Mouse (Mus musculus) midbrain, postnatal 0 days (tissue): ENCODE results near the gene Vwa1. TPM values are rescaled to one million over a fixed set of nuclear protein-coding genes. Genes with fewer than 3 reads are reported as not detected.

ENCODE experiments used
- ATAC-seq: fragments of 200-750 bp; cut with Nextera tagmentation; 2 replicates; pipeline ENCODE4 v1.8.0; 2017; ENCODE audit warnings: moderate number of reproducible peaks, mild to moderate bottlenecking, moderate TSS enrichment, moderate library complexity; ENCODE audit not compliant: low FRiP score
- DNase-seq: peaks from one replicate; pipeline ENCODE4 v3.0.0-alpha.2; 2015; ENCODE audit warnings: low spot score
- H3K27ac ChIP-seq: fragments of 300-500 bp; sonication (generic); 2 replicates; pipeline ENCODE4 v1.5.1; 2014; ENCODE audit warnings: low read depth, mild to moderate bottlenecking, low read length, mixed read lengths
- H3K27me3 ChIP-seq: fragments of 300-500 bp; sonication (generic); 2 replicates; pipeline ENCODE4 v1.6.1; 2014; ENCODE audit warnings: low read length, control low read depth, mixed read lengths; ENCODE audit not compliant: insufficient read depth
- H3K36me3 ChIP-seq: fragments of 300-500 bp; sonication (generic); 2 replicates; pipeline ENCODE4 v1.6.1; 2014; ENCODE audit warnings: low read length, control low read depth, mixed read lengths; ENCODE audit not compliant: insufficient read depth
- H3K4me1 ChIP-seq: fragments of 300-500 bp; sonication (generic); 2 replicates; pipeline ENCODE4 v1.6.1; 2014; ENCODE audit warnings: mild to moderate bottlenecking, control low read depth, antibody characterized with exemption, low read length, mixed read lengths; ENCODE audit not compliant: insufficient read depth
- H3K4me2 ChIP-seq: fragments of 300-500 bp; sonication (generic); 2 replicates; pipeline ENCODE4 v1.6.1; 2014; ENCODE audit warnings: low read depth, mild to moderate bottlenecking, low read length, mixed read lengths; ENCODE audit not compliant: poor library complexity, severe bottlenecking
- H3K4me3 ChIP-seq: fragments of 300-500 bp; sonication (generic); 2 replicates; pipeline ENCODE4 v1.5.1; 2014; ENCODE audit warnings: low read depth, mild to moderate bottlenecking, low read length, moderate library complexity
- H3K9ac ChIP-seq: fragments of 300-500 bp; sonication (generic); replicated peaks from 2 replicates; pipeline ENCODE4 v1.6.1; 2014; ENCODE audit warnings: mild to moderate bottlenecking, low read length, moderate library complexity, mixed read lengths; ENCODE audit not compliant: poor library complexity, severe bottlenecking
- H3K9me3 ChIP-seq: fragments of 300-500 bp; sonication (generic); 2 replicates; pipeline ENCODE4 v1.6.1; 2016; ENCODE audit warnings: low read length, control low read depth
- CTCF ChIP-seq: IDR thresholded peaks from 2 replicates; pipeline ENCODE4 v1.5.1; 2016; ENCODE audit warnings: antibody characterized with exemption, mild to moderate bottlenecking
- WGBS: fragments of 180-500 bp; shearing (Covaris S2); extraction: QIAGEN DNeasy Blood & Tissue Kit; methylation state at CpG from one replicate; pipeline ENCODE4 v1.1.7; 2014; 5-methylcytosine and 5-hydroxymethylcytosine counted together
- polyA plus RNA-seq: library from polyadenylated mRNA; unstranded; fragments of >200 nt; fragmentation: Nextera tagmentation; extraction: Ambion mirVana; gene quantifications from 2 replicates; pipeline ENCODE4 v1.2.1, GENCODE M21; 2015
- total RNA-seq: library from RNA; depleted of rRNA; stranded (reverse); fragments of >200 nt; gene quantifications from 2 replicates; pipeline ENCODE4 v1.2.3, GENCODE M21; 2014

The Vwa1 gene
- total and polyA plus RNA-seq, 2 experiments from 2014 or later, result 25.5 to 42.5 TPM

DNA sequence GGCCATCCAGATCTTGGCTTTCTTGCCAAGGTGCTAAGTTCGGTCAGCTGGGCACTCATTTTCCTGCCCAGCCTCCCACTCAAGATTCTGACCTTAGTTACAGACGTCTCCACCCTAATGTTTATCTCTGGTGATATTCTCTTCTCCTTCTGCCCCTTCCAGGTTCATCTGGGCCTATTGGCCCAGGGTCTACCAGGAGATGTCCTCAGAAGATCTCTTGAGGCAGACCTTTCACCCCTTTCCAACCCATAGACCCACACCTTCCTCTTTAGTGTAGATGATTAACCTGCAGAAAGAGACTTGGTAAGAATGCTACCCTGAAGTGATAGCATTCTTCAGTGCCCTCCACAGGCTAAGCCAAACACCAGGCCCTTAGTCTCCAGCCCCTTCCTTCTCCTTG, 2.8 kb downstream of the Vwa1 start:
- WGBS, result 86% methylated on average over 2 of the region's 2 CpGs
- ATAC-seq, result no peak
- Histone ChIP-seq H3K9me3 (no peaks in the 10 kb centered on the region), H3K36me3 (no peaks in the 10 kb centered on the region), H3K4me3 (no peak overlapping the region), H3K4me2 (no peak overlapping the region), H3K9ac (no peak overlapping the region), H3K27ac (no peak overlapping the region), H3K27me3 (no peaks in the 10 kb centered on the region), H3K4me1 (peaks cover 4% of the 10 kb centered on the region; the same call in 1 of the 2 replicates)
- no peak for DNase-seq
- TF ChIP-seq CTCF, result no peak

DNA sequence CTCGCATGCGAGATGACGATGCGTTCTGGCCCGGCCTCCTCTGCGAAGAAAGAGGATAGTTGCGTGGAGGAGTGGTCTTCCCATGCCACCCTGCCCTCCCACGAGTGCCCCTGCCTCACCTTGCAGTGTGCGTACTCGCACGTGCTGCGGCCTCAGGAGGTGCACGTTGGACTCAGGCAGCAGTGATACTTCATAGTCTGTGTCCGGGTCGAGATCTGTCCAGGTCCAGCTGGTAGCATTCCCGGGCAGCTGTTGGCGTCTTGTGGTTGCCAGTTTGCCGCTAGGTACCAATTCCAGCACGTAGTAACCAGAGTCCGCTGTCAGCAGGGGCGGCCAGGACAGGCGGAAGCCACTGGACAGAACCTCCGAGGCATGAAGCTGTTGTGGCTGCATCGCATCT, 3.9 kb downstream of the Vwa1 start:
- TF ChIP-seq CTCF, result no peak
- Histone ChIP-seq H3K4me1 (peaks cover 4% of the 10 kb centered on the region; the same call in 1 of the 2 replicates), H3K9me3 (no peaks in the 10 kb centered on the region), H3K4me3 (peak overlapping the region; percentile 41), H3K9ac (peak overlapping the region; percentile 59; the same call in 1 of the 2 replicates), H3K4me2 (peak overlapping the region; percentile 64), H3K27me3 (no peaks in the 10 kb centered on the region), H3K27ac (peak overlapping the region; percentile 72; the same call in 1 of the 2 replicates), H3K36me3 (no peaks in the 10 kb centered on the region)
- DNase-seq (no peak), ATAC-seq (no peak; the same call in 1 of the 2 replicates)
- 40% methylated on average over 24 of the region's 24 CpGs for WGBS

DNA sequence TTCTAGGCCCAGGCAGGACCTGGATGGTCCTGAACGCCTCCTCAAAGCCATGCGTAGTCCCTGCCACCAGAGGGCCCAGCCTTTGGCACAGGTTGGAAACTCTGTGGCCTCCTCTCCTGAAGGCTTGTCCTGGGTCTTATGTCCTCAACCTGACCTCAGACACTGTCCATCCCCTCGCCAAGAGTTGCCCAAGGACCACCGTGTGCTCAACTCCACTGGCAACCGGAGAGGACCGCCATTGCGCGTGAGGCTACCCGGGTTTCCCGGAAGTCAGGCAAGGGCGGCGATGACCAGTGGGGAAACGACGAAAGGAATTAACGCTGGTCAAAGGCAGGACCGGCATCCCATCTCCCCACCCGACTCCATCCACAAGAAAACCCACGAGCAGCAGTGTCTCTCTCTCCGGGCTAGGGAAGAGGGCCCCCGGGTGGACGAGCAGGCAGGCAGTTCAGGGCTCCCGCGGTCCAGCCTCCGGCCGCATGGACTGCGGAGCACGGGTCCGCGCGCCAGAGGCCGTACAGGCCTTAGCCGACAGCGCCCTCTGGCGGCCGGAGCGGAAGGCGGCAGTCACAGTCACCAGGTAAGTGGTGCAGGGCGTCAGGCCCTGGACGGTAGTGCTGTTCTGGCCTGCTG, 4.5 kb downstream of the Vwa1 start:
- Histone ChIP-seq H3K4me2 (peak overlapping the region; percentile 64), H3K27ac (peak overlapping the region; percentile 72), H3K27me3 (no peaks in the 10 kb centered on the region), H3K9ac (peak overlapping the region; percentile 59), H3K4me3 (peak overlapping the region; percentile 41), H3K9me3 (no peaks in the 10 kb centered on the region), H3K4me1 (peaks cover 3% of the 10 kb centered on the region; the same call in 1 of the 2 replicates), H3K36me3 (no peaks in the 10 kb centered on the region)
- WGBS, result under 1% methylated on average over 39 of the region's 39 CpGs
- ATAC-seq, result peak; percentile 77
- peak; percentile 83 for DNase-seq
- peak; percentile 97 for TF ChIP-seq CTCF

DNA sequence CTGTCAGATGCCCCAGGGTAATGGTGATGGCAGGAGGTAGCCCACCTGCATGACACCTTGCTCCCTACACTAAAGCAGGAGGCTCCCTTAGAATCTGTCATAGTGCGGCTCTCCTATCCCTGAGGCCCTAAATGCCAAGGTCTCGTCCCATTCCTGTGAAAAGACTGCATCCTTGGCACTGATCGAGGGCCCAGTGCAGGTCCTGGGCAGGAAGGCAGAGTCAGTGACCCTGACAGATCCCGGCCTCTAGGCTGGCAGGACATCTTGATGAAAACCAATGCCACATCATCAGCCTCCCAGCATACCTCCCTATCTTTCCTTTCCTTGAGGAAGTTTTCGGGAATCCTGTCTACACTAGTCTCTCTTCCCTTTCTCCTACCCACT, 5.0 kb downstream of the Vwa1 start:
- Histone ChIP-seq H3K27ac (no peak overlapping the region), H3K9ac (peak overlapping the region; percentile 59; the same call in 1 of the 2 replicates), H3K4me3 (peak overlapping the region; percentile 41), H3K27me3 (no peaks in the 10 kb centered on the region), H3K4me1 (no peaks in the 10 kb centered on the region), H3K36me3 (no peaks in the 10 kb centered on the region), H3K9me3 (no peaks in the 10 kb centered on the region), H3K4me2 (peak overlapping the region; percentile 64)
- 66% methylated on average over 5 of the region's 5 CpGs for WGBS
- no peak for TF ChIP-seq CTCF
- no peak for DNase-seq
- no peak for ATAC-seq

DNA sequence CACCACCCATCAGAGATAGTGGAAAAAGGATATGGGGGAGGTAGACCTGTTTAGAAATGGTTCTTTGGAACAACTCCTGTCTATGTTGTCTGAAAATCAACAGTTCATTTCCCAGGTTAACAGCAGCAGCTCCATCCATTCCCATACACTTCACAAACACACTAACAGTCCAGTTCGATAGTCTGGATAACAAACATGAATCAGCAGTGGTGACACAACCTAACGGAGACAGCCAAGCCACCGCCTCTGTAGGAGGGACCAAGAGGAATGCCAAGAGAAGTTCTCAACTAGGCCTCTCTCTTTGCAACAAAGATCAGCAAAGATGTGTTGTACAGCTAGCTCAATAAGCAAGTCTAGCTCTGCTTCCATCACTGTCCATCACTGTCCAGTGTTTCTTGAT, 12.1 kb downstream of the Vwa1 start:
- Histone ChIP-seq H3K27me3 (no peaks in the 10 kb centered on the region), H3K4me2 (no peak overlapping the region), H3K9ac (no peak overlapping the region), H3K4me3 (no peak overlapping the region), H3K4me1 (peaks cover 10% of the 10 kb centered on the region), H3K9me3 (no peaks in the 10 kb centered on the region), H3K36me3 (no peaks in the 10 kb centered on the region), H3K27ac (no peak overlapping the region)
- DNase-seq, result no peak
- no peak for TF ChIP-seq CTCF
- ATAC-seq, result no peak
- 92% methylated on average over 3 of the region's 3 CpGs for WGBS

DNA sequence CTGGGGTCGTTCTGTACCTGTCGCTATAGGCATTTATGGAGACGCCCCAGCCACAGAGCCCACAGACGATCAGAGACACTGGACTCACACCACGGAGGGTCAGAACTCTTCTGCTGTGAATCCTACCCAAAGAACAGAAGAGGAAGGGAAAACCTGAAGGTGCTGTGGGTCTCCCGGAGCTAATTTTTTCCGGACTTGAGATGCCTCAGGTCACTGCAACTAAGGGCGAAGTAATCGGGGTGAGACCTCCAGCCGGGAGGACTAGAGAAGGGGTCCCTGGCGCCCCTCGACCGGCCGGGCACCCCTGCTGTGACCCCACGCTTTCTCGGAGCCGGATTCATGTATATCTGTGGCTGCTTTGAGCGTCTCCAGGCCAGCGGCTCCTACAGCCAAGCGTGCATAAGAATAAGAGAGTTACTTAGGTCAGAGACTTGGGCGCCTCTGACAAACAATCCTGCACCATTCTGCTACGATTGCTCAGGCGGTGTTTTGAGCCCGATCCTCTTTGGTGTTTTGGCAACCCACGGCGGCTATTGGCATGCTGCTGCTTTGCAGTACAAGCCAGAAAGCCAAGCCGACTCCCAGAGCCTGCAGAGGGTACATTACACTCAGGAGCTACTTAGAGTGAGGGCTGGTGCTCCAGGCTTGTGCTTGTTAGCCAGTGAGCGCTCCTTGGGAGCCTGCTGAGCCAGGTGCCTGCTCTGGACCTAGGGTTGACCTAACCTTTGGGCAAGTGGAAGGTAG, 13.0 kb downstream of the Vwa1 start:
- no peak for DNase-seq
- H3K27ac ChIP-seq, result no peak overlapping the region
- 2% methylated on average over 28 of the region's 28 CpGs for WGBS

More for the DNA sequence above, 13.0 kb downstream of the Vwa1 start:
- peak overlapping the region; percentile 56 for H3K9ac ChIP-seq
- H3K36me3 ChIP-seq, result no peaks in the 10 kb centered on the region
- H3K9me3 ChIP-seq, result no peaks in the 10 kb centered on the region
- peak overlapping the region; percentile 97 for H3K4me2 ChIP-seq
- TF ChIP-seq CTCF, result no peak
- H3K4me3 ChIP-seq, result peak overlapping the region; percentile 76
- 0 out of 2 replicates have a peak, but pooled peaks have one; percentile 9 for ATAC-seq
- no peaks in the 10 kb centered on the region for H3K27me3 ChIP-seq
- peaks cover 10% of the 10 kb centered on the region for H3K4me1 ChIP-seq
